Mouse (Mus musculus) myocyte (in vitro differentiated cells): ENCODE data around the gene Dlg2.

Experiments used
- MAX ChIP-seq: IDR thresholded peaks from one replicate; pipeline ENCODE4 v1.6.1; 2011; ENCODE audit warnings: low read depth, mild to moderate bottlenecking, control low read depth
- MYOD1 ChIP-seq, 3 experiments: IDR thresholded peaks; one replicate each; pipeline ENCODE4 v1.6.1; 2011; ENCODE audit warnings: control low read depth in 2 of 3, low read depth in 2 of 3, mild to moderate bottlenecking in 2 of 3, moderate library complexity in 1 of 3; ENCODE audit not compliant: insufficient read length in 2 of 3, control insufficient read depth in 1 of 3
- MYOG ChIP-seq, 3 experiments: IDR thresholded peaks; one replicate each; pipeline ENCODE4 v1.6.1; 2011; ENCODE audit warnings: control low read depth in 2 of 3, low read depth in 2 of 3, mild to moderate bottlenecking in 2 of 3; ENCODE audit not compliant: insufficient read length in 2 of 3, control insufficient read depth in 1 of 3, insufficient read depth in 1 of 3
- POLR2A ChIP-seq: IDR thresholded peaks from one replicate; pipeline ENCODE4 v1.6.1; 2011; ENCODE audit warnings: low read depth, mild to moderate bottlenecking, control low read depth, moderate library complexity; ENCODE audit not compliant: insufficient read length
- POLR2AphosphoS2 ChIP-seq: IDR thresholded peaks from one replicate; pipeline ENCODE4 v1.6.1; 2011; ENCODE audit warnings: low read depth, control low read depth; ENCODE audit not compliant: insufficient read length
- REST ChIP-seq: IDR thresholded peaks from one replicate; pipeline ENCODE4 v1.6.1; 2011; ENCODE audit warnings: mild to moderate bottlenecking, control low read depth, moderate library complexity; ENCODE audit not compliant: insufficient read depth, insufficient read length
- TCF12 ChIP-seq: IDR thresholded peaks from one replicate; pipeline ENCODE4 v1.6.1; 2011; ENCODE audit warnings: mild to moderate bottlenecking, control low read depth; ENCODE audit not compliant: poor library complexity, insufficient read depth, severe bottlenecking
- USF1 ChIP-seq: IDR thresholded peaks from one replicate; pipeline ENCODE4 v1.6.1; 2011; ENCODE audit warnings: low read depth, mild to moderate bottlenecking, control low read depth, moderate library complexity

- TF ChIP-seq POLR2A: no peak
- no peak for TF ChIP-seq MAX
- no peak for TF ChIP-seq USF1
- TF ChIP-seq TCF12: no peak
- no peak for TF ChIP-seq POLR2AphosphoS2
- TF ChIP-seq REST: no peak
- TF ChIP-seq MYOD1 (IDR thresholded peaks at IDR 0.05; ENCODE audit: control insufficient read depth in 1 of 3, insufficient read length in 2 of 3, low read depth in 2 of 3): no peak
- TF ChIP-seq MYOG (IDR thresholded peaks at IDR 0.05; ENCODE audit: control insufficient read depth in 1 of 3, insufficient read depth in 1 of 3, insufficient read length in 2 of 3, low read depth in 2 of 3): no peak
Measured at GRCm38 (mm10) chr7:91598549-91598948, 1122.1 kb downstream of the Dlg2 start.
